Mouse (Mus musculus): ENCODE data around the gene Babam2. TPM values are rescaled to one million over a fixed set of nuclear protein-coding genes. Genes with fewer than 3 reads are reported as not detected.
"Not testable (repeated sequence)": the region's sequence is repeated elsewhere in the genome, so short reads cannot be mapped to it uniquely, and the experiment has no call there.

The Babam2 gene
- polyA plus RNA-seq, 1 experiment from 2014 or later, result 46.2 TPM

GRCm38 (mm10) chr5:31840406-31840805 lies 142.9 kb downstream of the Babam2 start:
- Histone ChIP-seq H3K4me1 (replicated peaks; ENCODE audit: control insufficient read depth, insufficient read depth, low read length) (no peaks in the 10 kb centered on the region), H3K9me3 (ENCODE audit: control insufficient read depth, low read length) (no peaks in the 10 kb centered on the region), H3K27ac (ENCODE audit: low read depth, low read length) (no peak overlapping the region), H3K4me2 (no peak overlapping the region), H3K4me3 (ENCODE audit: low read depth, low read length) (no peak overlapping the region), H3K36me3 (ENCODE audit: control insufficient read depth, insufficient read depth, low read length) (no peaks in the 10 kb centered on the region), H3K9ac (ENCODE audit: low read depth, low read length) (no peak overlapping the region), H3K27me3 (replicated peaks; ENCODE audit: control insufficient read depth, insufficient read depth, low read length) (no peaks in the 10 kb centered on the region)
- WGBS, result 79% methylated on average over 1 of the region's 1 CpGs
- DNase-seq (ENCODE audit: low spot score), result no peak
- no peak for ATAC-seq (replicated peaks; ENCODE audit: low FRiP score)

GRCm38 (mm10) chr5:31844856-31845255 lies 147.4 kb downstream of the Babam2 start:
- H3K9ac ChIP-seq (ENCODE audit: low read depth, low read length), result no peak overlapping the region
- WGBS, result 94% methylated on average over 3 of the region's 3 CpGs
- no peaks in the 10 kb centered on the region for H3K36me3 ChIP-seq (ENCODE audit: control insufficient read depth, insufficient read depth, low read length)
- no peaks in the 10 kb centered on the region for H3K9me3 ChIP-seq (ENCODE audit: control insufficient read depth, low read length)
- no peak overlapping the region for H3K4me3 ChIP-seq (ENCODE audit: low read depth, low read length)
- ATAC-seq (replicated peaks; ENCODE audit: low FRiP score) (no peak), DNase-seq (ENCODE audit: low spot score) (no peak)
- no peak overlapping the region for H3K27ac ChIP-seq (ENCODE audit: low read depth, low read length)
- no peaks in the 10 kb centered on the region for H3K4me1 ChIP-seq (replicated peaks; ENCODE audit: control insufficient read depth, insufficient read depth, low read length)
- H3K4me2 ChIP-seq, result no peak overlapping the region
- no peaks in the 10 kb centered on the region for H3K27me3 ChIP-seq (replicated peaks; ENCODE audit: control insufficient read depth, insufficient read depth, low read length)

GRCm38 (mm10) chr5:31846971-31847370 lies 149.5 kb downstream of the Babam2 start:
- no peak overlapping the region for H3K4me3 ChIP-seq (ENCODE audit: low read depth, low read length)
- no peaks in the 10 kb centered on the region for H3K27me3 ChIP-seq (replicated peaks; ENCODE audit: control insufficient read depth, insufficient read depth, low read length)
- DNase-seq (ENCODE audit: low spot score) (no peak), ATAC-seq (replicated peaks; ENCODE audit: low FRiP score) (no peak)
- H3K4me1 ChIP-seq (replicated peaks; ENCODE audit: control insufficient read depth, insufficient read depth, low read length), result no peaks in the 10 kb centered on the region
- H3K36me3 ChIP-seq (ENCODE audit: control insufficient read depth, insufficient read depth, low read length), result no peaks in the 10 kb centered on the region
- no peaks in the 10 kb centered on the region for H3K9me3 ChIP-seq (ENCODE audit: control insufficient read depth, low read length)
- no peak overlapping the region for H3K4me2 ChIP-seq
- H3K9ac ChIP-seq (ENCODE audit: low read depth, low read length), result no peak overlapping the region
- no peak overlapping the region for H3K27ac ChIP-seq (ENCODE audit: low read depth, low read length)

- no peaks in the 10 kb centered on the region for H3K9me3 ChIP-seq (ENCODE audit: control insufficient read depth, low read length)
- ATAC-seq (replicated peaks; ENCODE audit: low FRiP score) (no peak), DNase-seq (ENCODE audit: low spot score) (no peak)
- no peak overlapping the region for H3K4me3 ChIP-seq (ENCODE audit: low read depth, low read length)
- H3K27me3 ChIP-seq (replicated peaks; ENCODE audit: control insufficient read depth, insufficient read depth, low read length), result no peaks in the 10 kb centered on the region
- H3K9ac ChIP-seq (ENCODE audit: low read depth, low read length), result no peak overlapping the region
- H3K36me3 ChIP-seq (ENCODE audit: control insufficient read depth, insufficient read depth, low read length), result no peaks in the 10 kb centered on the region
- no peak overlapping the region for H3K4me2 ChIP-seq
- H3K4me1 ChIP-seq (replicated peaks; ENCODE audit: control insufficient read depth, insufficient read depth, low read length), result no peaks in the 10 kb centered on the region
- H3K27ac ChIP-seq (ENCODE audit: low read depth, low read length), result no peak overlapping the region
Observed at GRCm38 (mm10) chr5:31848995-31849394, 151.5 kb downstream of the Babam2 start.

- H3K4me3 ChIP-seq (ENCODE audit: low read depth, low read length), result no peak overlapping the region
- ATAC-seq (replicated peaks; ENCODE audit: low FRiP score), result no peak
- no peaks in the 10 kb centered on the region for H3K36me3 ChIP-seq (ENCODE audit: control insufficient read depth, insufficient read depth, low read length)
- H3K9me3 ChIP-seq (ENCODE audit: control insufficient read depth, low read length), result no peaks in the 10 kb centered on the region
- no peaks in the 10 kb centered on the region for H3K27me3 ChIP-seq (replicated peaks; ENCODE audit: control insufficient read depth, insufficient read depth, low read length)
- H3K4me1 ChIP-seq (replicated peaks; ENCODE audit: control insufficient read depth, insufficient read depth, low read length), result no peaks in the 10 kb centered on the region
- no peak overlapping the region for H3K9ac ChIP-seq (ENCODE audit: low read depth, low read length)
- H3K27ac ChIP-seq (ENCODE audit: low read depth, low read length), result no peak overlapping the region
- 81% methylated on average over 1 of the region's 1 CpGs for WGBS
- no peak overlapping the region for H3K4me2 ChIP-seq
- DNase-seq (ENCODE audit: low spot score), result no peak
Observed at GRCm38 (mm10) chr5:31852786-31853185, 155.3 kb downstream of the Babam2 start.

- Histone ChIP-seq H3K4me3 (ENCODE audit: low read depth, low read length) (no peak overlapping the region), H3K9me3 (ENCODE audit: control insufficient read depth, low read length) (no peaks in the 10 kb centered on the region), H3K4me1 (replicated peaks; ENCODE audit: control insufficient read depth, insufficient read depth, low read length) (no peaks in the 10 kb centered on the region), H3K4me2 (no peak overlapping the region), H3K36me3 (ENCODE audit: control insufficient read depth, insufficient read depth, low read length) (no peaks in the 10 kb centered on the region), H3K27ac (ENCODE audit: low read depth, low read length) (no peak overlapping the region), H3K9ac (ENCODE audit: low read depth, low read length) (no peak overlapping the region), H3K27me3 (replicated peaks; ENCODE audit: control insufficient read depth, insufficient read depth, low read length) (no peaks in the 10 kb centered on the region)
- ATAC-seq (replicated peaks; ENCODE audit: low FRiP score) (no peak), DNase-seq (ENCODE audit: low spot score) (no peak)
- 97% methylated on average over 1 of the region's 1 CpGs for WGBS
Observed at GRCm38 (mm10) chr5:31853831-31854230, 156.3 kb downstream of the Babam2 start.

GRCm38 (mm10) chr5:31858877-31859276 lies 161.4 kb downstream of the Babam2 start:
- not testable (repeated sequence) for H3K9me3 ChIP-seq (ENCODE audit: control insufficient read depth, low read length); H3K36me3 ChIP-seq (ENCODE audit: control insufficient read depth, insufficient read depth, low read length); H3K27me3 ChIP-seq (replicated peaks; ENCODE audit: control insufficient read depth, insufficient read depth, low read length); H3K4me1 ChIP-seq (replicated peaks; ENCODE audit: control insufficient read depth, insufficient read depth, low read length); H3K27ac ChIP-seq (ENCODE audit: low read depth, low read length); H3K9ac ChIP-seq (ENCODE audit: low read depth, low read length); H3K4me3 ChIP-seq (ENCODE audit: low read depth, low read length); H3K4me2 ChIP-seq; ATAC-seq (replicated peaks; ENCODE audit: low FRiP score); DNase-seq (ENCODE audit: low spot score)
- 83% methylated on average over 10 of the region's 10 CpGs for WGBS

GRCm38 (mm10) chr5:31860426-31860825 lies 162.9 kb downstream of the Babam2 start:
- no peaks in the 10 kb centered on the region for H3K9me3 ChIP-seq (ENCODE audit: control insufficient read depth, low read length)
- H3K27ac ChIP-seq (ENCODE audit: low read depth, low read length), result no peak overlapping the region
- H3K4me3 ChIP-seq (ENCODE audit: low read depth, low read length), result no peak overlapping the region
- ATAC-seq (replicated peaks; ENCODE audit: low FRiP score) (no peak), DNase-seq (ENCODE audit: low spot score) (no peak)
- 0 out of 2 replicates have a peak, but pooled peaks cover 2% of the 10 kb centered on the region for H3K4me1 ChIP-seq (replicated peaks; ENCODE audit: control insufficient read depth, insufficient read depth, low read length)
- H3K4me2 ChIP-seq, result no peak overlapping the region
- no peak overlapping the region for H3K9ac ChIP-seq (ENCODE audit: low read depth, low read length)
- no peaks in the 10 kb centered on the region for H3K36me3 ChIP-seq (ENCODE audit: control insufficient read depth, insufficient read depth, low read length)
- H3K27me3 ChIP-seq (replicated peaks; ENCODE audit: control insufficient read depth, insufficient read depth, low read length), result no peaks in the 10 kb centered on the region
- WGBS, result 31% methylated on average over 1 of the region's 1 CpGs

- no peak for DNase-seq (ENCODE audit: low spot score)
- Histone ChIP-seq H3K4me2 (no peak overlapping the region), H3K9me3 (ENCODE audit: control insufficient read depth, low read length) (no peaks in the 10 kb centered on the region), H3K27me3 (replicated peaks; ENCODE audit: control insufficient read depth, insufficient read depth, low read length) (no peaks in the 10 kb centered on the region), H3K9ac (ENCODE audit: low read depth, low read length) (no peak overlapping the region), H3K4me3 (ENCODE audit: low read depth, low read length) (no peak overlapping the region), H3K27ac (ENCODE audit: low read depth, low read length) (no peak overlapping the region), H3K4me1 (replicated peaks; ENCODE audit: control insufficient read depth, insufficient read depth, low read length) (0 out of 2 replicates have a peak, but pooled peaks cover 2% of the 10 kb centered on the region), H3K36me3 (ENCODE audit: control insufficient read depth, insufficient read depth, low read length) (no peaks in the 10 kb centered on the region)
- 77% methylated on average over 5 of the region's 5 CpGs for WGBS
- no peak for ATAC-seq (replicated peaks; ENCODE audit: low FRiP score)
Observed at GRCm38 (mm10) chr5:31860831-31861624, 163.5 kb downstream of the Babam2 start.

Measured in liver, embryonic 11.5 days (tissue).